Mouse (Mus musculus) small intestine, adult 2 months (tissue): ENCODE measurements at regions not wholly inside any gene's neighbourhood (a gene's known extent, or its start where the extent isn't known, plus 50 kb on each side); places are given as distances from the start of the nearest gene placed in this dataset.

ENCODE experiments used
- CTCF ChIP-seq: fragments of 200-500 bp; IDR thresholded peaks from 2 replicates; pipeline ENCODE4 v1.5.1; 2012; ENCODE audit warnings: low read depth, mild to moderate bottlenecking, control low read depth, inconsistent platforms, low read length, moderate library complexity, mixed read lengths; ENCODE audit not compliant: insufficient replicate concordance, insufficient read length; ENCODE audit errors: extremely low read depth
- POLR2A ChIP-seq: fragments of 200-500 bp; IDR thresholded peaks from 2 replicates; pipeline ENCODE4 v1.6.1; 2012; ENCODE audit warnings: low read depth, mild to moderate bottlenecking, control low read depth, inconsistent platforms, low read length, moderate library complexity

DNA sequence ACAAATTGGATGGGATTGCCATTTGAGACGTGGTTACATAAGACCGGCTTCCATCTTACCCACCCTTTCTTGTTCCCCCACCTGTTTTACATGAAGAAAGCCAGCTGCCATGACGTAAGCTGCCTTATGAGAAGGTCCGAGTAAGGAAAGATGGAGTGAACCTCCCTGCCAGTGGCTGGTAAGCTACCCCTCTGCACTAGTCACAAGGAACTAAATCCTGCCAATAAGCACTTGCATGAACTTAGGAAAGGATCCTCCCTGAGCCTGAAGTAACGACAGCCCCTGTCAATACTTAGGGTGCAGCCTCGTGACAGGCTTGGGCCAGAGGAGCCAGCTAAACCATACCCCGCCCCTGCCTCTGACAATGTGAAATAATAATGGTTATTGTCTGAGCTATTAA is 62.8 kb upstream of the Gm47985 start:
- TF ChIP-seq POLR2A (no peak), CTCF (no peak)
